Mouse (Mus musculus) layer of hippocampus, adult 18-20 months (tissue): ENCODE results near the gene Cd80. TPM values are rescaled to one million over a fixed set of nuclear protein-coding genes. Genes with fewer than 3 reads are reported as not detected.
A peak's percentile ranks its signal among the peaks of the same experiment; 100 is the strongest.

Source experiments
- DNase-seq, 2 experiments: peaks; one replicate each; pipeline ENCODE4 v3.0.0; 2022; ENCODE audit warnings: low spot score in 2 of 2
- total RNA-seq, 2 experiments: library from RNA; stranded (reverse); gene quantifications; 2 replicates each; pipeline ENCODE4 v1.2.3; 2021

Cd80 gene
- total RNA-seq, 2 experiments from 2014 or later: 0.46 to 0.50 TPM

DNA sequence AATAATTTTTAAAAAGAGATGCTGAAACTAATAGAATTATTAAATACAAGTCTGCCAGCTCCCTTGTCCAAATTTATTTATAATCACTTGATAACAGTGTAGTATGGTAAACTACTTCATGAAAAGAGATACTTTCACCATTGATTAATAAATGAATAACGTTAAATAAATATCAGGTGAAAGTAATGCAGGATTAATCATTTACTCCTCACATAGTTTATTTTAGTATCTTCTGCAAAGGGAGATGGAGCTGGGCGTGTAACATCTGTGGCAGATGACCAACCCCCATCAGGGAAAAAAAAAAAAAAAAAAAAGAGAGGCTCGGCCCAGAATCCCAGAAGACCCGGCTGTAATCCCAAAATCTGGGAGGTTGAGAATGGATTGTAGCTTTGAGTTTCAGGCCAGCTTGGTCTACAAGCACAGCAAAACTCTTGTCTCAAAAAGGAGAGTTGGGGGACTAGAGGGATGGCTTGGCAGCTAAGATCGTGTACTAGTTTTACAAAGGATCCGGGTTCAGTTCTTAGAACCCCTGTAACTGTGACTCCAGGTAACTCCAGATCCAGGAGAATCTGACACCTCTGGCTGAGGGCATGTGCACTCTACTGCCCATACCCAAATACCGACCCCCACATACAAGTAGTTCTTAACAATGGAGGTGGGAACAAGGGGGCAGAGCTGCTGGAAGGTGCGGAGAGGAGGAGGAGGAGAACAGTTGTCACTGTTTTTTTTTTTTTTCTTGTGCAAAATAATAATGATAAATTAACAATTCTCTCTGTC, 66.0 kb downstream of the Cd80 start:
- DNase-seq: no peak

DNA sequence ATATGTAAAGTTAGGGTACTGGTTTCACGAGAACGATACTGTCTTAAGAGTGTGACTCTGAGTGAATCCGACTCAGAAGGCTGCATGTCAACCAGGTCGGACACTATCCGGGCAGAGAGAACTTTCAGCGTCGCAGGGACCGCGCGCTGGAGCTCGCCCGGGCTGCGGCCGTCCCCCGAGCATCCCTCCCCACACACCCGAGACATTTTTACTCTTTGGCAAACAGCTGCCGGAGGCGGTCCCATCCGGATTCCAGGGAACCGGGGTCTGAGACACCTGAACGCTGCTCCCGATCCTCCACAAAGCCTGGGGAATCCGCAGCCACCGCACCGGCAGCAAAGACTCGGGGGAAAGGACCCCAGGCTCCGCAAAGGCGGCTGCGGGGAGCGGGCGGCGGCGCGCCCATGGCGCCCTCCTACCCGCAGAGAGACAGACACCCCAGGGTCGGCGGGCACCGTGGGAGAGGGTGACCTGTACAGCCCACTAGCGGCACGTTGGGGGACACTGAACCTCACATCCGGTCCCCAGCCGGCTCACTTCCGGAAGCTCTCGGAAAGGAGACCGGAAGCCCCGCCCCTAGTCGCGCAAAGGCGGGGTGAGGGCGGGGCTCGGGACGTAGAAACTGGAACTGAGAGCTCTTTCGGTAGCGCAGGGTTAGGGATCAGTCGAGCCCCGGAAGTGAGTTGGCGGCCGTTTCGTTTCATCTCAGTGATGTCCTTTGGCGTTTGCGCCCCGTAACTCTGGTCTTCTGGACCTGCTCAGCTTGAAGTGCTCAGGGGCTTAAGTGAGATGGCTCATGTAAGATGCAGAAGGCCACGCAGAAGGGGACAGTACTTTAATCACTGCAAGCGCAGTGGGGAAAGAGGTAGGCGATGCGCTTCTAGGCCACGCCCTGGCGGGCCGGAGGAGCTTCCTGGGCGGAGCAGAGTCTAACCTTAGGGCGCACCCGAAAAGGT, 67.0 kb downstream of the Cd80 start, which contains the start of gene Timmdc1:
TSS of gene Timmdc1 (minus strand) at position 535 of the 956 bp plus-strand sequence.
- peak; percentile 94 to 97 for DNase-seq

DNA sequence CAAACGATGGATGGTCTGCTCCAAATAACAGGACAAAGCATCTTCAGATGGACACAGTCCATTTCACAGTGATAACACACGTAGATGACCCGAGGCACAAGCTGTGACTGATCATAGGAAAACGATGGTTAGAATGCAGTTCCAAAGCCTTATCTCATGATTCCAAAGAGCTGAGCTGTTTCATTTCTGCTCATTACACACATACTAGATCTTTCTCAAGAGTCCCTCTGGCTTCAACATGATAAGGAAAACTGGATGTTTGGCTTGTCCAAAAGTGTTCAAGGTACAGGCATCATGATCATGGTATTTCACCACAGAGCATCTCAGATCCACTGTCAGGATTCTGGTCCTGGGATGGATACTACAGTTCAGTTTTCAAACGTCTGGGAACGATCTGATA, 70.9 kb downstream of the Cd80 start:
- no peak for DNase-seq

DNA sequence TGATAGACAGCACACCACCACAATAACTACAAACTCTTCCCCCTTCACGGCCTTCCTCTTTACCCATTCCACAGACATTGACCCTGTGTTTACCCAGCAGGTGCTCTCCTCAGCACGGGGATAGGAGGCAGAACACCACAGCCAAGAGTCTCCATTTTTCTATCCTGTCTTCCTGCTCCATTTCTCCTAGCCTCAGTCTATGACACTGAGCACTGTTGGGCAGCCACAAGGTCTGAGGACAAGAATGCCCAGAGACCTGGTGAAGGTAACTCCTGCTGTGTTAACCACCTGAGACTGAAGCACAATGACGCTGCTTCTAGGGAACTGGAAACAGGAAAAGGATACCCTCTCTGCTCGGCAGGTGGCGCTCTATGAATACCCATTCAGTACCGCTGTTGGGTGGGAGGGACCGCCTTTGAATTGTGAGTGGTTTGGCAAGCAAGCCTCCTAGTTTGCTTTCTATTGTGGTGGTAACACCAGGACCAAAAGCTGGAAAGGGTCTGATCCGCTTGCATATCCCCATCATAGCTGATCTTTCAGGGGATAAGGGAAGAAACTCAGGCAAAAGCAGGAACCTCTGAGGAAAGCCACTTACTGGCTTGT, 81.3 kb downstream of the Cd80 start:
- DNase-seq: peak; percentile 57 to 86

DNA sequence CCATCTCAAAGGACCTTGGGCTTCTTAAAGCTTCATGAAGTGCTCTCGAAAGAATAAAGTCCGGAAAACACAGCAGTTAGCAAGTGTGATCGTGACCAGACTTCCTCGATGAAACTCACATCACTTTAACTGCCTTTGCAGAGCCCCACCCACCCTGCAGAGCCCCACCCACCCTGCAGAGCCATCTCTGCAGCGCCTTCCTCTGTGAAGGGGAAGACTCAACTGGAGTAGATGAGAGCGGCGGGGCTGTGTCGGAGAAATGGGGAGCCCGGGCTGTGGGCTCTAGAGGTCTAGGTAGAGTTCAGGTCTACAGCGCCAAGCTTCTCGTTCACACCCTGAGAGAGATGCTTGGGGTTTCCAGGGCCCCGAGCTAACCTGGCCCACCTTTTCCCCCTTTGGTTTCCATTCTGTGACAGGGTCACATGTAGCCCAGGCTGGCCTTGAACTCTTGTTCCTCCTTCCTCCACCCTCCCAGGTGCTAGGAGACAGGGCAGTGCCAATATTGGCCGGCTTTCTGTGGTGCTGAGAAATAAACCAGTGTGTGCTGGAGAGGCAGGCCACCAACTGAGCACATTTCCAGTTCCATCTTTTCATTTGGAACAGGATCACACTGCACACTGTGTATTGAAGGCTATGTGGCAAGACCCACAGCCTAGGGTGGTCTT, 83.5 kb downstream of the Cd80 start:
- DNase-seq: no peak

Other genes with a start within 250 kb of the Cd80 start
- gene Nr1i2, start 160.7 kb upstream of the Cd80 start, total RNA-seq: not detected
- 1 to 10 TPM; 1.1 to 1.5 TPM for gene Maats1, start 113.4 kb upstream of the Cd80 start, total RNA-seq
- 100 to 1,000 TPM; 136 to 147 TPM for gene Cox17, start 108.6 kb upstream of the Cd80 start, total RNA-seq
- not detected for gene Gm21987, start 108.5 kb upstream of the Cd80 start, total RNA-seq
- gene Popdc2, start 93.4 kb upstream of the Cd80 start, total RNA-seq: under 1 TPM; 0.20 to 0.66 TPM
- gene Pla1a, start 22.4 kb upstream of the Cd80 start, total RNA-seq: 1 to 10 TPM in 1 of 2 experiments, under 1 TPM in 1; 0.61 to 1.1 TPM
- gene Adprh, start 2.9 kb upstream of the Cd80 start, total RNA-seq: 10 to 100 TPM; 57.1 to 57.6 TPM
- gene Timmdc1, start 67.1 kb downstream of the Cd80 start, total RNA-seq: 10 to 100 TPM; 29.1 to 29.5 TPM
- gene Poglut1, start 94.7 kb downstream of the Cd80 start, total RNA-seq: 10 to 100 TPM; 48.8 to 49.6 TPM
- gene Tmem39a, start 103.1 kb downstream of the Cd80 start, total RNA-seq: 10 to 100 TPM; 24.4 to 24.8 TPM